8 mouse cellular contexts compared by ENCODE assay signal in the genomic region with DNA sequence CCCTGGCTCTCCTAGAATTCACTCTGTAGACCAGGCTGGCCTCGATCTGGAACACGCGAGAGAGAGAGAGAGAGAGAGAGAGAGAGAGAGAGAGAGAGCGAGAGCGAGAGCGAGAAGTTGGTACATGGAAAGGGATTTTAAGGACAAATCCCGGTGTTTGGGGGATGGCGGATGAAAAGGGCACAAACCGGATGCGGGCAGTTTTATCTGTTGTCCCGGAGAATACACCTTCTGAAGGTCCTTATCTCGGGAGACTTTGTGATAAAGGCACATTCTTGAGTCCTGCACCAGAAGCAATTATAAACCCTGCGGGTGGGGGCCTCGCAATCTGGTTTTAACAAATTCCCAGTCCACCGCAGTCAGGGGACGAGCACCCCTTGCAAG. TPM values are rescaled to one million over a fixed set of nuclear protein-coding genes. Genes with fewer than 3 reads are reported as not detected.
DNase-seq lines count a peak whose midpoint lies in the region; ATAC-seq and TF ChIP-seq lines count a peak whose summit lies in the region.

No protein-coding gene starts in this region.

- H3K9ac ChIP-seq in hindbrain, embryonic 13.5 days = peak overlapping the region; percentile 97
- H3K9ac ChIP-seq in midbrain, embryonic 13.5 days (replicated peaks) = peak overlapping the region; percentile 97

- no peak for DNase-seq in left cerebral cortex, adult 2 months (ENCODE audit: extremely low spot score in 1 of 2, low spot score in 2 of 2)
- no peak for DNase-seq in left cerebral cortex, adult 8-10 months (ENCODE audit: low spot score in 2 of 2)
- DNase-seq in c-Kit-positive CD71-positive TER-119-positive erythroid progenitor cells, embryonic 14.5 days (ENCODE audit: low spot score) = peak; percentile 20
- no peak for DNase-seq in adrenal gland, adult 8-10 months
- no peak for DNase-seq in left cerebral cortex, postnatal 10 days (ENCODE audit: extremely low spot score in 1 of 2, low spot score in 2 of 2)
- no peak for DNase-seq in right cerebral cortex, adult 18-20 months

- WGBS in hindbrain, embryonic 13.5 days = 0% methylated on average over 16 of the region's 16 CpGs
- WGBS in midbrain, embryonic 13.5 days = under 1% methylated on average over 16 of the region's 16 CpGs

- no peak for ATAC-seq in hindbrain, embryonic 13.5 days (ENCODE audit: low FRiP score)
- ATAC-seq in midbrain, embryonic 13.5 days = no peak; the same call in 1 of the 2 replicates

- H3K4me1 ChIP-seq in hindbrain, embryonic 13.5 days (replicated peaks) = peaks cover 28% of the 10 kb centered on the region
- peaks cover 27% of the 10 kb centered on the region for H3K4me1 ChIP-seq in midbrain, embryonic 13.5 days (replicated peaks)

- peak overlapping the region; percentile 82 for H3K4me2 ChIP-seq in hindbrain, embryonic 13.5 days
- H3K4me2 ChIP-seq in midbrain, embryonic 13.5 days (replicated peaks) = peak overlapping the region; percentile 88

- intact Hi-C loops in left cerebral cortex, adult 2 months (cut with DNase I) = loop anchor here (10.0 kb wide), 1 partner anchor 977 kb away; no protein-coding TSS in a partner anchor
- intact Hi-C loops in left cerebral cortex, postnatal 10 days (cut with DNase I) = loop anchor here (10.0 kb wide), 1 partner anchor 967 kb away; no protein-coding TSS in a partner anchor

- H3K4me3 ChIP-seq in left cerebral cortex, adult 2 months = peak overlapping the region; percentile 96
- H3K4me3 ChIP-seq in hindbrain, embryonic 13.5 days = peak overlapping the region; percentile 97
- H3K4me3 ChIP-seq in midbrain, embryonic 13.5 days (replicated peaks) = peak overlapping the region; percentile 95

- no peak for TF ChIP-seq CTCF in left cerebral cortex, adult 2 months (IDR thresholded peaks at IDR 0.05)

- H3K27me3 ChIP-seq in hindbrain, embryonic 13.5 days = no peaks in the 10 kb centered on the region
- H3K27me3 ChIP-seq in midbrain, embryonic 13.5 days = no peaks in the 10 kb centered on the region

- no peaks in the 10 kb centered on the region for H3K9me3 ChIP-seq in hindbrain, embryonic 13.5 days
- H3K9me3 ChIP-seq in midbrain, embryonic 13.5 days = no peaks in the 10 kb centered on the region

- H3K27ac ChIP-seq in left cerebral cortex, adult 2 months = peak overlapping the region; percentile 100
- H3K27ac ChIP-seq in hindbrain, embryonic 13.5 days = peak overlapping the region; percentile 100
- H3K27ac ChIP-seq in midbrain, embryonic 13.5 days = peak overlapping the region; percentile 99

- peaks cover 24% of the 10 kb centered on the region for H3K36me3 ChIP-seq in hindbrain, embryonic 13.5 days
- peaks cover 27% of the 10 kb centered on the region for H3K36me3 ChIP-seq in midbrain, embryonic 13.5 days

RNA-seq across cellular contexts. Expression of a gene that starts 0.4 kb away (rescaled TPM):
- 100 to 1,000 TPM; 137 to 146 TPM for total RNA-seq in left cerebral cortex, adult 2 months (2021)
- 100 to 1,000 TPM; 127 to 145 (median 134) TPM for total RNA-seq in left cerebral cortex, adult 8-10 months (2022)
- 384 and 399 TPM in 2 replicates for polyA plus RNA-seq in hindbrain, embryonic 13.5 days (2015; fragmentation: Nextera tagmentation; extraction: Ambion mirVana)
- polyA plus RNA-seq in midbrain, embryonic 13.5 days (2015; fragmentation: Nextera tagmentation; extraction: Ambion mirVana) = 406 and 428 TPM in 2 replicates
- 100 to 1,000 TPM; 104 to 116 (median 109) TPM for total RNA-seq in adrenal gland, adult 8-10 months (2022)
- 100 to 1,000 TPM; 264 to 272 TPM for total RNA-seq in left cerebral cortex, postnatal 10 days (2021)

RNA-seq across cellular contexts. Expression of a gene that starts 31.6 kb away (rescaled TPM):
- total RNA-seq in left cerebral cortex, adult 2 months (2021) = 100 to 1,000 TPM; 119 to 134 TPM
- 100 to 1,000 TPM in 3 of 4 experiments, 10 to 100 TPM in 1; 80.9 to 126 (median 112) TPM for total RNA-seq in left cerebral cortex, adult 8-10 months (2022)
- polyA plus RNA-seq in hindbrain, embryonic 13.5 days (2015; fragmentation: Nextera tagmentation; extraction: Ambion mirVana) = 174 and 180 TPM in 2 replicates
- polyA plus RNA-seq in midbrain, embryonic 13.5 days (2015; fragmentation: Nextera tagmentation; extraction: Ambion mirVana) = 171 and 194 TPM in 2 replicates
- 100 to 1,000 TPM in 3 of 4 experiments, 10 to 100 TPM in 1; 95.7 to 222 (median 184) TPM for total RNA-seq in adrenal gland, adult 8-10 months (2022)
- 100 to 1,000 TPM in 1 of 2 experiments, 10 to 100 TPM in 1; 98.2 to 104 TPM for total RNA-seq in left cerebral cortex, postnatal 10 days (2021)

RNA-seq across cellular contexts. Expression of a gene that starts 52.7 kb away (rescaled TPM):
- 10 to 100 TPM; 15.6 to 19.1 TPM for total RNA-seq in left cerebral cortex, adult 2 months (2021)
- total RNA-seq in left cerebral cortex, adult 8-10 months (2022) = 10 to 100 TPM; 15.6 to 19.3 (median 18.0) TPM
- 53.7 and 58.9 TPM in 2 replicates for polyA plus RNA-seq in hindbrain, embryonic 13.5 days (2015; fragmentation: Nextera tagmentation; extraction: Ambion mirVana)
- polyA plus RNA-seq in midbrain, embryonic 13.5 days (2015; fragmentation: Nextera tagmentation; extraction: Ambion mirVana) = 61.2 and 62.6 TPM in 2 replicates
- total RNA-seq in adrenal gland, adult 8-10 months (2022) = 10 to 100 TPM; 20.9 to 27.8 (median 26.4) TPM
- total RNA-seq in left cerebral cortex, postnatal 10 days (2021) = 10 to 100 TPM; 19.9 to 20.3 TPM

RNA-seq across cellular contexts. Expression of a gene that starts 53.0 kb away (rescaled TPM):
- total RNA-seq in left cerebral cortex, adult 2 months (2021) = 10 to 100 TPM; 23.1 to 25.9 TPM
- 10 to 100 TPM; 27.1 to 32.2 (median 29.8) TPM for total RNA-seq in left cerebral cortex, adult 8-10 months (2022)
- 52.9 and 53.6 TPM in 2 replicates for polyA plus RNA-seq in hindbrain, embryonic 13.5 days (2015; fragmentation: Nextera tagmentation; extraction: Ambion mirVana)
- polyA plus RNA-seq in midbrain, embryonic 13.5 days (2015; fragmentation: Nextera tagmentation; extraction: Ambion mirVana) = 52.0 and 53.7 TPM in 2 replicates
- total RNA-seq in adrenal gland, adult 8-10 months (2022) = 10 to 100 TPM; 37.9 to 44.4 (median 41.1) TPM
- 10 to 100 TPM; 29.0 to 30.0 TPM for total RNA-seq in left cerebral cortex, postnatal 10 days (2021)
